Mouse (Mus musculus) MEL (cell line): ENCODE measurements around the gene Lamc3. TPM values are rescaled to one million over a fixed set of nuclear protein-coding genes. Genes with fewer than 3 reads are reported as not detected.

Experiments used
- DNase-seq: peaks from one replicate; pipeline ENCODE4 v3.0.0; 2011; ENCODE audit warnings: low read depth, low spot score
- H3K27ac ChIP-seq: 2 replicates; pipeline ENCODE4 v1.5.1; 2012; ENCODE audit warnings: low read depth, mild to moderate bottlenecking, control low read depth, low read length, moderate library complexity; ENCODE audit not compliant: control insufficient read depth
- H3K27me3 ChIP-seq, 2 experiments: fragments of 150-350 bp in 1 of 2; sonication (generic) in 1 of 2; 2 replicates each; pipeline ENCODE4 v1.6.1; 2012; ENCODE audit warnings: low read length in 2 of 2, mild to moderate bottlenecking in 2 of 2, improper control_type of control experiment in 1 of 2, moderate library complexity in 1 of 2; ENCODE audit not compliant: insufficient read depth in 2 of 2, control insufficient read depth in 1 of 2
- H3K36me3 ChIP-seq, 2 experiments: 2 replicates each; pipeline ENCODE4 v1.6.1; 2012 to 2014; ENCODE audit warnings: low read length in 2 of 2, improper control_type of control experiment in 1 of 2, inconsistent platforms in 1 of 2, mild to moderate bottlenecking in 1 of 2; ENCODE audit not compliant: insufficient read depth in 2 of 2, control insufficient read depth in 1 of 2
- H3K4me1 ChIP-seq, 2 experiments: fragments of 150-350 bp in 1 of 2; sonication (generic) in 1 of 2; 2 replicates each; pipeline ENCODE4 v1.6.1; 2012; ENCODE audit warnings: low read length in 2 of 2, improper control_type of control experiment in 1 of 2, mild to moderate bottlenecking in 1 of 2; ENCODE audit not compliant: insufficient read depth in 2 of 2, control insufficient read depth in 1 of 2
- H3K4me3 ChIP-seq, 2 experiments: fragments of 150-350 bp in 1 of 2; sonication (generic) in 1 of 2; 2 replicates each; pipeline ENCODE4 v1.5.1; 2012; ENCODE audit warnings: low read depth in 2 of 2, low read length in 2 of 2, mild to moderate bottlenecking in 2 of 2, moderate library complexity in 2 of 2, control low read depth in 1 of 2, improper control_type of control experiment in 1 of 2; ENCODE audit not compliant: control insufficient read depth in 1 of 2, insufficient read depth in 1 of 2
- H3K79me2 ChIP-seq: 2 replicates; pipeline ENCODE4 v1.6.1; 2012; ENCODE audit warnings: mild to moderate bottlenecking, low read length, moderate library complexity; ENCODE audit not compliant: control insufficient read depth, poor library complexity, insufficient read depth
- H3K9ac ChIP-seq: 2 replicates; pipeline ENCODE4 v1.6.1; 2012; ENCODE audit warnings: low read depth, mild to moderate bottlenecking, control low read depth, low read length, moderate library complexity; ENCODE audit not compliant: control insufficient read depth, poor library complexity, severe bottlenecking
- H3K9me3 ChIP-seq: fragments of 150-350 bp; sonication (generic); replicated peaks from 2 replicates; pipeline ENCODE4 v1.6.1; 2012; ENCODE audit warnings: mild to moderate bottlenecking, low read length, improper control_type of control experiment, moderate library complexity; ENCODE audit not compliant: insufficient read depth
- CTCF ChIP-seq, 3 experiments: IDR thresholded peaks in 2 of 3; conservative IDR thresholded peaks in 1 of 3; 2 replicates each; pipeline ENCODE4 v1.5.1; 2011 to 2012; ENCODE audit warnings: low read length in 3 of 3, low read depth in 2 of 3, mild to moderate bottlenecking in 2 of 3, improper control_type of control experiment in 1 of 3, inconsistent platforms in 1 of 3, mixed read lengths in 1 of 3, moderate library complexity in 1 of 3; ENCODE audit not compliant: control insufficient read depth in 1 of 3, insufficient read depth in 1 of 3, poor library complexity in 1 of 3, severe bottlenecking in 1 of 3
- E2F4 ChIP-seq: IDR thresholded peaks from 2 replicates; pipeline ENCODE4 v1.6.1; 2011; ENCODE audit warnings: low read depth, low read length, improper control_type of control experiment, borderline replicate concordance
- ELF1 ChIP-seq: IDR thresholded peaks from 2 replicates; pipeline ENCODE4 v1.6.1; 2014; ENCODE audit warnings: low read depth, mild to moderate bottlenecking, inconsistent platforms, low read length, improper control_type of control experiment, moderate library complexity
- ETS1 ChIP-seq: IDR thresholded peaks from 2 replicates; pipeline ENCODE4 v1.6.1; 2012; ENCODE audit warnings: low read depth, mild to moderate bottlenecking, inconsistent platforms, low read length, improper control_type of control experiment, moderate library complexity
- MAX ChIP-seq: IDR thresholded peaks from 2 replicates; pipeline ENCODE4 v1.6.1; 2011; ENCODE audit warnings: low read length, improper control_type of control experiment
- MEF2A ChIP-seq: IDR thresholded peaks from 2 replicates; pipeline ENCODE4 v1.6.1; 2014; ENCODE audit warnings: low read depth, mild to moderate bottlenecking, inconsistent platforms, low read length, improper control_type of control experiment; ENCODE audit not compliant: poor library complexity, insufficient replicate concordance, severe bottlenecking; ENCODE audit errors: extremely low read depth
- MYB ChIP-seq: IDR thresholded peaks from 2 replicates; pipeline ENCODE4 v1.6.1; 2011; ENCODE audit warnings: mild to moderate bottlenecking, low read depth, low read length, improper control_type of control experiment
- NELFE ChIP-seq: IDR thresholded peaks from 2 replicates; pipeline ENCODE4 v1.6.1; 2011; ENCODE audit warnings: low read depth, low read length, improper control_type of control experiment
- POLR2AphosphoS2 ChIP-seq: IDR thresholded peaks from 2 replicates; pipeline ENCODE4 v1.6.1; 2011; ENCODE audit warnings: low read length, improper control_type of control experiment
- RAD21 ChIP-seq: IDR thresholded peaks from 2 replicates; pipeline ENCODE4 v1.6.1; 2011; ENCODE audit warnings: mild to moderate bottlenecking, low read depth, low read length, improper control_type of control experiment
- TBP ChIP-seq: IDR thresholded peaks from 2 replicates; pipeline ENCODE4 v1.8.0; 2011; ENCODE audit warnings: low read depth, low read length, improper control_type of control experiment
- UBTF ChIP-seq: IDR thresholded peaks from 2 replicates; pipeline ENCODE4 v1.6.1; 2012; ENCODE audit warnings: low read depth, mild to moderate bottlenecking, inconsistent platforms, low read length, improper control_type of control experiment, moderate library complexity, borderline replicate concordance; ENCODE audit not compliant: insufficient read depth
- USF1 ChIP-seq: IDR thresholded peaks from 2 replicates; pipeline ENCODE4 v1.6.1; 2014; ENCODE audit warnings: low read depth, mild to moderate bottlenecking, inconsistent platforms, low read length, improper control_type of control experiment, moderate library complexity
- USF2 ChIP-seq, 2 experiments: IDR thresholded peaks; 2 replicates each; pipeline ENCODE4 v1.6.1; 2011 to 2012; ENCODE audit warnings: improper control_type of control experiment in 2 of 2, low read length in 2 of 2, borderline replicate concordance in 1 of 2, inconsistent platforms in 1 of 2, low read depth in 1 of 2, mild to moderate bottlenecking in 1 of 2; ENCODE audit not compliant: insufficient read depth in 1 of 2
- ZC3H11A ChIP-seq: IDR thresholded peaks from 2 replicates; pipeline ENCODE4 v1.6.1; 2012; ENCODE audit warnings: low read depth, mild to moderate bottlenecking, inconsistent platforms, low read length, improper control_type of control experiment
- ZKSCAN1 ChIP-seq: IDR thresholded peaks from 2 replicates; pipeline ENCODE4 v1.6.1; 2012; ENCODE audit warnings: low read depth, mild to moderate bottlenecking, inconsistent platforms, low read length, improper control_type of control experiment, moderate library complexity
- ZMIZ1 ChIP-seq: IDR thresholded peaks from 2 replicates; pipeline ENCODE4 v1.6.1; 2012; ENCODE audit warnings: low read depth, mild to moderate bottlenecking, inconsistent platforms, low read length, improper control_type of control experiment, moderate library complexity
- polyA plus RNA-seq, 2 experiments: library from polyadenylated mRNA; stranded (reverse) in 1 of 2; unstranded in 1 of 2; fragments of >175 nt in 1 of 2; fragments of >200 nt in 1 of 2; gene quantifications; 2 replicates each; pipeline versions ENCODE4 v1.2.1 to v1.2.4; 2012; ENCODE audit warnings: low replicate concordance in 2 of 2, low read depth in 1 of 2; ENCODE audit not compliant: insufficient read length in 2 of 2, insufficient read depth in 1 of 2, missing spikeins in 1 of 2
- total RNA-seq: library from RNA; depleted of rRNA; stranded (reverse); fragments of 300-350 nt; gene quantifications from 2 replicates; pipeline ENCODE4 v1.2.3, GENCODE M21; 2012

Gene Lamc3
- total and polyA plus RNA-seq, 3 experiments: not detected

DNA sequence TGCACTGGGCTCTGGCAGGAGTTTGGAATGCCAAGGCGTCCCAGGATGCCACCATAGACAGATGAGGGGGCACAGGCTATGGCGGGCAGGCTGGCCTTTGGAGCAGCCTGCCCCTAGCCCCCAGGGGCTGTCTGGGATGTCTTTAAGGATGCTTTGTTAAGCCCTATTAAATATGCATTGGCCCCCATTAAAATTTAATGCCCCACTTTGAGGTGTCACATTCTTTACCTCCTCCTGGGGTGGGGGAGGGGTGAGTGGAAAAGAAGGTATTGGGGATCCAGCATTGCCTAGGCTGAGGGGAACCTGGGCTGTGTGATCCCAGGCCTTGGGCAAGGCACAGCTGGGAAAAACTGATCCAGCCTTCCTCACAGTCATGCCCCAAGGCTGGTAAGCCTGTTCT lies 21.3 kb upstream of the Lamc3 start:
- Histone ChIP-seq H3K4me1 (no peaks in the 10 kb centered on the region), H3K9me3 (no peaks in the 10 kb centered on the region), H3K27me3 (peaks cover 3% of the 10 kb centered on the region in 2 experiments; a peak in 2 of 4 replicates), H3K36me3 (no peaks in the 10 kb centered on the region), H3K79me2 (no peaks in the 10 kb centered on the region), H3K9ac (no peak overlapping the region), H3K4me3 (no peak overlapping the region), H3K27ac (no peak overlapping the region)
- TF ChIP-seq ZC3H11A (no peak), ELF1 (no peak), TBP (no peak), ZKSCAN1 (no peak), POLR2AphosphoS2 (no peak), MYB (no peak), ZMIZ1 (no peak), MAX (no peak), ETS1 (no peak), CTCF (IDR thresholded peaks at IDR 0.05 in 2 of 3, conservative IDR thresholded peaks at IDR 0.05 in 1 of 3; ENCODE audit: control insufficient read depth in 1 of 3, insufficient read depth in 1 of 3, low read depth in 2 of 3, low read length in 3 of 3, poor library complexity in 1 of 3, severe bottlenecking in 1 of 3) (no peak), USF2 (IDR thresholded peaks at IDR 0.05; ENCODE audit: borderline replicate concordance in 1 of 2, insufficient read depth in 1 of 2, low read depth in 1 of 2, low read length in 2 of 2) (no peak)
- DNase-seq: no peak

DNA sequence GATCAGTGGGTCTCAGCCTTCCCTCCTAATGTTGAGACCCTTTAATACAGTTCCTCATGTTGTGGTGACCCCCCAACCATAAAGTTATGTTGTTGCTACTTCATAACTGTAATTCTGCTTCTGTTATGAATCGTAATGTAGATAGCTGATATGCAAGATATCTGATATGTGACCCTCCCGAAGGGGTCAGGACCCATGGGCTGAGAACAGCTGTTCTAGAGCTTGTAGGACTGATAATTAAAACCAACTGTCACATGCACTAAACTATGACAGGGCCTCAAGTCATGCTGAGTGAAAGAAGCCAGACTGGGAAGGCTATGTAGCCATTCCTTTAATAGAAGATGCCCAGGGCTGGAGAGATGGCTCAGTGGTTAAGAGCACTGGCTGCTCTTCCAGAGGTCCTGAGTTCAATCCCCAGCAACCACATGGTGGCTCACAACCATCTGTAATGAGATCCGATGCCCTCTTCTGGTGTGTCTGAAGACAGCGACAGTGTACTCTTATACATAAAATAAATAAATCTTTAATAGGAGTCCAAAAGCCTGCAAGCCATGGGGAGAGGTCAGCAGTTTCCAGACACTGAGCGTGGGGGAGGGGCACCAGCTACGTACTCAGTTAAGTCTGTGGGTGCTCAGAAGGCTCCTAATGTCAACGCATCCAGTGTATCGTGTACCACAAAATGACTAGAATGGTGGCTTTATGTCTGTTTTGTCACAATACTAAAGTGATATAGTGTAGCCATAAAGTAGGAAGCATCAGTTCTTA lies 19.1 kb upstream of the Lamc3 start:
- Histone ChIP-seq H3K27ac (no peak overlapping the region), H3K4me1 (no peaks in the 10 kb centered on the region), H3K27me3 (peaks cover 3% of the 10 kb centered on the region in 2 experiments; a peak in 2 of 4 replicates), H3K9ac (no peak overlapping the region), H3K36me3 (no peaks in the 10 kb centered on the region), H3K79me2 (no peaks in the 10 kb centered on the region), H3K4me3 (no peak overlapping the region), H3K9me3 (no peaks in the 10 kb centered on the region)
- DNase-seq: no peak
- TF ChIP-seq ELF1 (no peak), RAD21 (no peak), USF1 (no peak), NELFE (no peak), UBTF (no peak), MEF2A (no peak), E2F4 (no peak)
